Mouse (Mus musculus) cerebellum, postnatal 14 days (tissue): Measurements from ENCODE around the gene Parp3.

ENCODE experiments used
- DNase-seq, 2 experiments: peaks; one replicate each; pipeline ENCODE4 v3.0.0; 2021; ENCODE audit warnings: mixed read lengths in 2 of 2

Parp3 gene

DNA sequence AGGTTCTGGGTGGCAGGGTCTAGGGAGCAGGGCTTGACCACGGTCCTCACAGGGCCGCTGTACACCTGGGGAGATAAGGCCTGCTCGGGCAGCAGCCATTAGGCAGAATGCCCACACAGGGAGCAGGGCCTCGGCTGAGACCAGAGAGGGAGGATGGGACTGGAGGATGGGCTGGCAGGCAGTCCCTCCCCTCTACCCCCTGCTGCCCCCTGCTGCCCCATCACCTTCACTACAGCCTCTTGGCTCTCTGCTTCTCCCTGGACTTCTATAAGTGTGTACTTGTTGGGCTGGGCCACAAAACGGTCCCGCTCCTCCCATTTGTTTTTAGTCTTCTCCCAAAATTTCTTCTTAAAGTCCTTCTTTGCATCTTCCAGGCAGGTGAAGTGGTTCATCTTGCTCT lies 2.3 kb downstream of the Parp3 start:
- DNase-seq: peak; percentile 80 to 89

DNA sequence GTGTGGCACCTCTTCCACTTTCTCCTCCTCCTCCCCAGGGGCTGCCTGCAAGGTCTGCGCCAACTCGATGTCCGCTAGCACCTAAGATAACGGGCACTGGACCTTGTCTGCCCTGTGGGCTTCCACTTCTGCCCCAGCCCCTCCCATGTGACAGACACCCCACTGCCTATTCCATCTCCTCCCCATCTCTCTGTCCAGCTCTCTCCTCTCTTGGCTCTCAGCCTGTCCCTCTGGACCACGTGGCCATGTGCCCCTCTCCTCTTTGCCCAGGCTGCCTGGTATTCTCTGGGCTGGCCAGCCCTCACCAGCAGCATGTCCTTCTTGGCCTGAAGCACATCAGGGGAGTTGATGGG lies 3.0 kb downstream of the Parp3 start:
- DNase-seq: peak in 1 of 2 experiments; percentile 39

GRCm38 (mm10) chr9:106473081-106473752 lies 3.5 kb downstream of the Parp3 start:
- peak in 1 of 2 experiments; percentile 40 for DNase-seq

- no peak for DNase-seq
Measured at GRCm38 (mm10) chr9:106472321-106472720, 4.4 kb downstream of the Parp3 start.

- DNase-seq: peak; percentile 42 to 60
Measured at GRCm38 (mm10) chr9:106471892-106472291, 4.9 kb downstream of the Parp3 start.

DNA sequence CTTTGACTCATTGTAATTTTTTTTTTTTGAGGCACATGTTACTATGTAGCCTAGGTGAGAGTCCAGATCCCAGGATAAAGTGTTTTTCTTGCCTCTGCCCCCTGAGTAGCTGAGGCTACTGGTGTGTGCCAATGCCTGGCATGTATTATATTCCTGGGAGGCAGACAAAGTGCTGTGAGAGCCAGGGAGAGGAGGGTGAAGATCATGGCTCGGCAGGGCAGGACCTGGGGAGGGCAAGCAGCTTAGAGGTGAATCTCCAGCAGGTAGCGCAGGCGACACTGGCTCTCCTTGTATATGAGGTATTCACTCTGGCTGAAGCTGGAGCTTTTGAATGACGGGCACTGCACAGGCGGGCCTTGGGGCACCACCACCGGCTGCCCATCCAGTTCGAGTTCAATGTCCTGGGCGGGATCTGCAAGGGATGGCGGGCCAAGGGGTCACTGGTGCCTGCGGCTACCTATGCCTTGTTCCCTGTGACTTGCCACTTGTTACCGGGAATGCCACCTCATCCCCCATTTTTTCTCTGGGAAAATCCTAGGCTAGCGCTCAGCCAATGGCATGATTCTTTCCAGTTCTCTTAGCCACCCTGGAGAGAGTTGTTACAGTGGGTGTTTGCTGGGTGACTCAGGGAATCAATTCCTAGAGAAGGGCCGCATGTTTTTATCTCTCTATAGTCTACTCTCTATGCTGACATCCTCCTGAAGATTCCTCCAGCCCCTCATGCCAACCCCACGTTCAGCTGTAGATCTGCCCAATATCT lies 5.6 kb downstream of the Parp3 start:
- peak in 1 of 2 experiments; percentile 6 for DNase-seq

GRCm38 (mm10) chr9:106469776-106470175 lies 7.0 kb downstream of the Parp3 start:
- DNase-seq: peak in 1 of 2 experiments; percentile 19

DNA sequence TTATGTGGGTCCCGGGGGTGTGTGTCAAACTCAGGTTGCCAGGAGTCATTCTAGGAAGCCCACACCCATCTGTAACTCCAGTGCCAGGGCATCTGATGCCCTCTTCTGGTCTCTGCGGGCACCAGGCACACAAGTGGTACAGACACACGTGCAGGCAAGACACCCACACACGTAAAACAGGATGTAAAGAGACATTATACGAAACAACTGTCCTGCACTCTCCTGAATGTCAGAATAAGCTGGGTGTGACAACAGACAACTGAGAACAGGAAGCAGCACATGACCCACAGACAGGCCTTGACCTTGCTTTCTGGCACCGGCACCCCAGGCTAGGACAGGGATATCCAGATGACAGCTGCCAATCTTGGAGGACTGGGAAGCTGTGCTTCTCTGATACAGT lies 7.4 kb downstream of the Parp3 start:
- DNase-seq: peak in 1 of 2 experiments; percentile 27

- DNase-seq: no peak
Measured at GRCm38 (mm10) chr9:106467746-106468145, 9.0 kb downstream of the Parp3 start.

DNA sequence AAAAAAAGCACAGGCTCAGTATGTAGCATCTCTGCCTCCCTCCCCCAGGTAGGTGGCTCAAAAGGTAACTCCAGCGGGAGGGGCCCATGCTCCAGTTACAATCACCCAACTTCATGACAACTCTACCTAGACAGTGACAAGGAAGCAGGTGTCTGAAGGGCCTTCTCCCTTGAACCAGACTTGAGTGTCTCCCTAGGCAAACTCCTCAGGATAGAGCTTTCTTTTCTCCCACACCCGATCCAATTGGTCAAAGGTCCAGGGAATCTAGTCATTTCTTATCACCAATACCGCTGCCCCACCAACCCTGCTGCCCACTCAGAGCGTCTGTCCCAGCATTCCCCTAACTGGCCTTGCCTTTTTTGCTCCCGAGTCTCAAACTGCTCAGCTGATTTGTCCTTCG lies 10.0 kb downstream of the Parp3 start:
- DNase-seq: peak in 1 of 2 experiments; percentile 18

DNA sequence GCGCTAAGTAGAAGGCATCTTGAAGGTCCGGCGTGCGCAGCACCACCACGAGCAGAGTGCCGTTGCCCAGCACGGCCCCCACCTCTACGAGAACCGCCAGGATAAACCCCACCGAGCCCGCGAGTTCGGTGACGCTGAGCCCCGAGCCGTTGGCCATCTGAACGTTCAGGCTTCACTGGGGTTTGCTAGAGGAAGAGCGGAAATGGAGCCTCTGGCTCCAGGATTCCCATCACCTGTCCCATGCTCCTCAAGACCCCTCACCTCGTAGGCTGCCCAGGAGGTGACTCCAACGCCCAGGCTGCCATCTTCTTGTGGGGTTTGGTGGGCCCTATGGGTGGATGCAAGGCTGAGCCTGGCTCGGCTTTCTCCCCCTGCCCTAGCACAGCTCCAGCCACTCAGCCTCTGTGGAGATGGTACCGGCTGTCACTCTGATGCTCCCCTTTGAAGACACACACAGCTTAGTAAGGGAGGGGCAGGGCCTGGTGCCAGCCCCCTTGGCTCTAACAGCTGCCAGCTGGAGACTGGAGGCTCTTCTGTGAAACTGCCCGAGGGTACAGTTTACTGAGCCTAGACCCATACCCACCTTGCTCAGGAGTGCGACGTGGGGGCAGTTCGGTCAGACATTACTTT lies 11.1 kb downstream of the Parp3 start, which contains the start of gene Gpr62:
Gene Gpr62, minus strand, starts transcription at position 368 of the 630 bp plus-strand sequence.
- peak; percentile 90 to 93 for DNase-seq

DNA sequence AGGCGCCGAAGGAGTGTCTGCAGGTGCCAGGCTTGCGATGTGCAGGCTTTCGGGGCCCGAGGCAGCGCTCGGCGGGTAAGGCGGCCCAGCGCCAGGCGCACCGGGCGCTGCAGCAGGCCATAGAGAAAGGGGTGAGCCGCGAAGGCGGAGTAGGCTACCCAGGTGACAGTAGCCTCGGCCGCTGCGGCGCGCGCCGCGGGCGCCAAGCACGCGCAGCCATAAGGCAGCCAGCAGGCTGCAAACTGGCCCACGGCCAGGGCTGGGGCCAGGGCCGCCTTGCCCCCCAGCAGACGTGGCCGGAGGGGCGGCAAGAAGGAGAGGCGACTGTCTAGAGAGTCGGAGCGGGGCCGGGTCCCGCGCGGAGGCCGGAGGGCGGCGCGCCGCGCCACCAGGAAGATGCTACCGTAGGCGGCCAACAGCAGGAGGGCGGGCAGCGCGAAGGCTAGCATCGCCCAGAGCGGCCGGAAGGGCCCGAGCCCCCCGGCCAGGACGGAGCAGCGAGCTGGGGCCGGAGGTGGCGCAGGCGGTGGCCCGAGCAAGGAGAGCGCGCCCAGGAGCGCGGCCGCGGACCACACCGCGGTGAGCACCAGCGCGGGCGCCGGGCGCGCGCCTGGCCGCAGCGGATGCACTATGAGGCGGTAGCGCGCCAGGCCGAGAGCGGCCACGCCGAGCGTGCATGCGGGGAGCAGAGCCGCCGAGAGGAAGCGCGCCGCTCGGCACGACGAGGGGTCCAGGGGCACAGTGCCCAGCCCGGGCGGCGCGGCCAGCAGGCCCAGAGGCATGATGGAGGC lies 11.8 kb downstream of the Parp3 start:
- peak; percentile 92 to 93 for DNase-seq

DNA sequence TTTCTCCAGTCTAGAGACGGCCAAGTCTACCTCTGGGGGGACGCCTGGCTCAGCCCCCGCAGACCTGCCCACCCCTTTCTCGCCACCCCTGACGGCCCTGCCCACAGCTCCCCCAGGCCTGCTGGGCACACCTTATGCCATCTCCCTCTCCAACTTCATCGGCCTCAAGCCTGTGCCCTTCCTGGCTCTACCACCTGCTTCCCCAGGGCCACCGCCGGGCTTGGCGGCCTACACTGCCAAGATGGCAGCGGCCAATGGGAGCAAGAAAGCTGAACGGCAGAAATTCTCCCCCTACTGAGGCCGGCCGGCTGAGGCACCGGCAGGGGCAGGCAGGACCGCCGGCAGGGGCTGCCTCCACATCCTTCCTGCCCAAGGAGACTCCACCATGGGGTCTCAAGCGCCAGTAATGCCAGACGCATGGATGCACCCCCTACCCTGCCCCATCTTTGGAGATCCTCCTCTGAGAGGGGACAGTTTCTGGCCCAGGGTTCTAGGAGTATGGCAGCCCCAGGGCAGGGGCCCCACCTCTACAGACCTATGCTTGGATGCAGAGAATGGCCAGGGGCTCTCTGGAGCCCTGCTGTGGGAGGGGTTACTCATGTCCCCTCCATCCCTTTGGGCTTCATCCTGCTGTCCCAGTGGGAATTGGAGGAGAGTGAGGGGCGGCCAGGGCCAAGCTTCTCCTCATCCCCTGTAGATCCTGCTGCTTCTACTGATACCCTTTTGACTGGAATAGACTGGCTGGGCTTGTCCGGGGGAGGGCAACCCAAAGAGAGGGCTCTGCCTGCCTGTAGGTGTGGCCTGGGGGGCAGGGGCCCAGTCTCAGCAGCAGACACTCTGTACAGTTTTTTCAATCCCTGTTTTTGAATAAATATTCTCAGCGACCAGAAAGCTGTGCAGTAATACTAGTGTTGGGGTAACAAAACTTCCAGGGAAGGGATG lies 13.4 kb downstream of the Parp3 start:
- peak; percentile 85 to 93 for DNase-seq

- DNase-seq: peak; percentile 45 to 48
Measured at GRCm38 (mm10) chr9:106462430-106462800, 14.3 kb downstream of the Parp3 start.

DNA sequence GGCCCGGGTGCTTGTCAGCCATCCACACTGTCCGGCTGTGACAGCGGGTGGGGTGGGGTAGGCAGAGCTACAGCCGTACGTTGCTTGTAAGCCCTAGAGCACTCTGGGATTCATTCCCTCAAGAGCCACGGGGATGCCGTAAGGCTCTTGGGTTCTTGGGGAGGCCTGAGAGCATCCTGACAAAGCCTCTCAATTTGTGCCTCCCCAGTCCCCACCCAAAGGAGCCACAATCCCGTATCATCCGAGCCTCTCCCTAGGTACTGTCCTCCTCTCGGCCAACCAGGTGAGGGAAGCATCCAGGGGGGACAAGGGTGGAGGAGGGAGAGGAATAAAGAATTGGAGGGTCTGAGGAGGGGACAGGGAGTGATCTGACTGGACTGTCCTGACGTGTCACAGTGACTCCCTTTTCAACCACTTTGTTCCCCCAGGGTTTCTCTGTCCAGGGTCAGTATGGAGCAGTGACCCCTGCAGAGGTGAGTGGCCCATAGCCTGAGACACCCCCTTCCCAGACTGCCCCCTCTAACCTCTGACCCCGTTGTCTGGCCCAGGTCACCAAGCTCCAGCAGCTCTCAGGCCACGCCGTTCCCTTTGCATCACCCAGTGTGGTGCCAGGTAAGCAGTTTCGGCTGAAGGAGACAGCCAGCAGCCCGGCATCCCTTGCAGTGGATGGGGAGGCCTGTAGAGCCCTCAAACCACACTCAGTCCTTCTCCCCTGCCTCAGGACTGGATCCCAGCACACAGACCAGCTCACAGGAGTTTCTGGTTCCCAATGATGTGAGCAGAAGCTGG lies 14.9 kb downstream of the Parp3 start:
- DNase-seq: peak; percentile 37 to 49

DNA sequence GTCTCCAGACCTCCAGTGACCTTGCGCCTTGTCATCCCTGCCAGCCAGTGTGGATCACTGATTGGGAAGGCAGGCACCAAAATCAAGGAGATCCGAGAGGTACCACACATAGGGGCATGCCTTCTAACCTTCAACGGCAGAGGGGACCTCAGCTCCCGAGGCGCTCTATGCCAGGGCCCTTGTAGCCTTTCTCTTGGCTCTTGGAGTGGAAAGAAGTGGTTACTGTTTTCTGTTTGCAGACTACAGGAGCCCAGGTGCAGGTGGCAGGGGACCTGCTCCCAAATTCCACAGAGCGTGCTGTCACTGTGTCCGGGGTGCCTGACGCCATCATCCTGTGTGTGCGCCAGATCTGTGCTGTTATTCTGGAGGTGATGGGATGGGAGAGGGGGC lies 15.7 kb downstream of the Parp3 start:
- DNase-seq: no peak

DNA sequence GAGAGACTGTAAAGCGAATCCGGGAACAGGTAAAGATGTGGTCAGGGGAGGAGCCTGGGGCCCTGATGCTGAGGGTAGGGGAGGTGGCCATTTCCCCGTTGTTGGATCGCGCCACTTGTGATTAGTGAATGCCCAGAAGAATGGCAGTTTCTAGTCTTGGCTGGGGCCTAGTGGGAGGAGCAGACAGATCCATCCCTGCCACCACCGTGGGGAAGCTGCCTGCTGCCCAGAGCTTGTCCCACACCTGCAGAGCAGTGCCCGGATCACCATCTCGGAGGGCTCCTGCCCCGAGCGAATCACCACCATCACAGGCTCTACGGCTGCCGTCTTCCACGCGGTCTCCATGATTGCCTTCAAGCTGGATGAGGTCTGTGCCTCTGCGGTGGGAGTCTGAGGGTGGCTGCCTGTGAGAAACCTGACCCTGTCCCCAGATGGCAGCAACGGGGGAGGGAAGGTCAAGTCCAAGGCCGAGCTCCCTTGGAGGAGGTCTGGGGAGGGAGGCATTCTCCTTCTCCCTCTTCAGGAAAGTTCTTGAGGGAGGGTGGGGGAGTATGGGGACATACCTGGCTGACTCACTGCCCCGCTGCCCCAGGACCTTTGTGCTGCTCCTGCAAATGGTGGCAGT lies 16.2 kb downstream of the Parp3 start:
- DNase-seq: peak; percentile 63 to 73

GRCm38 (mm10) chr9:106459946-106460345 lies 16.8 kb downstream of the Parp3 start:
- DNase-seq: peak; percentile 42 to 50

DNA sequence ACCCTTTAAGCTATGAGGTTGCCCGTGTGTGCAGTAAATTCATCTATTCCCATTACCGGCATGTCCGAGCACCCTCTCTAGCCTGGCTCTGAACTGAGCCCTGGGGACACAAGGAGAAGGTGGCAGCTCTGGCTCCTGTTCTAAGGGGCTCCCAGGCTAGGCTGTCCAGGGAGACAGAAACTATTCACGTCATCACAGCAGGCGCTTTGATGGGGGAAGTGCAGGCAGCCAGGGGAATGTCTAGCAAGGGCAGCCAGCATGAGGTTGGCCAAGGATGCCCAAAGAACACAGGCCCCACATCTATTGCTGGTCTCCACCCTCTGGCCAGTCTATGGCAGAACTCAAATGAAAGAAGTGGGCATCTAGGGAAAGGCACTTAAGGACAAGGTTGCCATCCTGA lies 18.8 kb downstream of the Parp3 start:
- DNase-seq: peak; percentile 49 to 58

- DNase-seq: peak; percentile 45 to 60
Measured at GRCm38 (mm10) chr9:106457163-106457559, 19.6 kb downstream of the Parp3 start.
